Mouse (Mus musculus) kidney, embryonic 14.5 days (tissue): ENCODE results near the gene Glb1. TPM values are rescaled to one million over a fixed set of nuclear protein-coding genes. Genes with fewer than 3 reads are reported as not detected.
A peak's percentile ranks its signal among the peaks of the same experiment; 100 is the strongest.

Source experiments
- ATAC-seq: fragments of 200-750 bp; cut with Nextera tagmentation; 2 replicates; pipeline ENCODE4 v1.8.0; 2017; ENCODE audit warnings: moderate number of reproducible peaks, mild to moderate bottlenecking, moderate TSS enrichment, moderate library complexity; ENCODE audit not compliant: low FRiP score, low TSS enrichment
- H3K27ac ChIP-seq: fragments of 300-500 bp; sonication (generic); 2 replicates; pipeline ENCODE4 v1.5.1; 2014; ENCODE audit warnings: low read depth, mild to moderate bottlenecking, low read length, moderate library complexity, mixed read lengths
- H3K27me3 ChIP-seq: fragments of 300-500 bp; sonication (generic); 2 replicates; pipeline ENCODE4 v1.6.1; 2014; ENCODE audit warnings: mild to moderate bottlenecking, low read length; ENCODE audit not compliant: control insufficient read depth, insufficient read depth
- H3K36me3 ChIP-seq: fragments of 300-500 bp; sonication (generic); 2 replicates; pipeline ENCODE4 v1.6.1; 2014; ENCODE audit warnings: low read length, mixed read lengths; ENCODE audit not compliant: control insufficient read depth, insufficient read depth
- H3K4me1 ChIP-seq: fragments of 300-500 bp; sonication (generic); 2 replicates; pipeline ENCODE4 v1.6.1; 2014; ENCODE audit warnings: low read length, mixed read lengths; ENCODE audit not compliant: control insufficient read depth, insufficient read depth
- H3K4me2 ChIP-seq: fragments of 300-500 bp; sonication (generic); replicated peaks from 2 replicates; pipeline ENCODE4 v1.6.1; 2014; ENCODE audit warnings: low read depth, mild to moderate bottlenecking, low read length
- H3K4me3 ChIP-seq: fragments of 300-500 bp; sonication (generic); 2 replicates; pipeline ENCODE4 v1.5.1; 2014; ENCODE audit warnings: mild to moderate bottlenecking, low read length
- H3K9ac ChIP-seq: fragments of 300-500 bp; sonication (generic); 2 replicates; pipeline ENCODE4 v1.6.1; 2014; ENCODE audit warnings: low read depth, mild to moderate bottlenecking, low read length, moderate library complexity
- H3K9me3 ChIP-seq: fragments of 300-500 bp; sonication (generic); 2 replicates; pipeline ENCODE4 v1.6.1; 2016; ENCODE audit warnings: low read length; ENCODE audit not compliant: control insufficient read depth
- WGBS: fragments of 180-500 bp; shearing (Covaris S2); extraction: QIAGEN DNeasy Blood & Tissue Kit; methylation state at CpG from one replicate; pipeline ENCODE4 v1.1.7; 2014; 5-methylcytosine and 5-hydroxymethylcytosine counted together
- polyA plus RNA-seq: library from polyadenylated mRNA; unstranded; fragments of >200 nt; fragmentation: Nextera tagmentation; extraction: Ambion mirVana; gene quantifications from 2 replicates; pipeline ENCODE4 v1.2.1, GENCODE M21; 2014

Gene Glb1
- polyA plus RNA-seq, 1 experiment from 2014 or later = 49.6 TPM

- no peak overlapping the region for H3K4me2 ChIP-seq
- no peaks in the 10 kb centered on the region for H3K9me3 ChIP-seq
- no peak overlapping the region for H3K4me3 ChIP-seq
- H3K27me3 ChIP-seq = no peaks in the 10 kb centered on the region
- no peaks in the 10 kb centered on the region for H3K4me1 ChIP-seq
- 69% methylated on average over 17 of the region's 17 CpGs for WGBS
- H3K36me3 ChIP-seq = peaks cover 50% of the 10 kb centered on the region; the same call in 1 of the 2 replicates
- peak; percentile 65; the same call in 1 of the 2 replicates for ATAC-seq
- H3K27ac ChIP-seq = no peak overlapping the region
- no peak overlapping the region for H3K9ac ChIP-seq
Observed at GRCm38 (mm10) chr9:114380881-114381733, 19.8 kb upstream of the Glb1 start.

GRCm38 (mm10) chr9:114382936-114383710, 17.8 kb upstream of the Glb1 start:
- no peak for ATAC-seq
- Histone ChIP-seq H3K27me3 (no peaks in the 10 kb centered on the region), H3K9ac (no peak overlapping the region), H3K4me3 (no peak overlapping the region), H3K27ac (no peak overlapping the region), H3K9me3 (no peaks in the 10 kb centered on the region), H3K4me1 (0 out of 2 replicates have a peak, but pooled peaks cover 7% of the 10 kb centered on the region), H3K36me3 (peaks cover 40% of the 10 kb centered on the region; the same call in 1 of the 2 replicates), H3K4me2 (no peak overlapping the region)
- 69% methylated on average over 17 of the region's 17 CpGs for WGBS

GRCm38 (mm10) chr9:114384691-114385090, 16.2 kb upstream of the Glb1 start:
- Histone ChIP-seq H3K4me1 (0 out of 2 replicates have a peak, but pooled peaks cover 7% of the 10 kb centered on the region), H3K27me3 (no peaks in the 10 kb centered on the region), H3K4me3 (no peak overlapping the region), H3K4me2 (no peak overlapping the region), H3K36me3 (peaks cover 29% of the 10 kb centered on the region; the same call in 1 of the 2 replicates), H3K27ac (no peak overlapping the region), H3K9ac (no peak overlapping the region), H3K9me3 (no peaks in the 10 kb centered on the region)
- 92% methylated on average over 24 of the region's 24 CpGs for WGBS
- no peak for ATAC-seq

- no peak overlapping the region for H3K9ac ChIP-seq
- H3K4me3 ChIP-seq = no peak overlapping the region
- no peak for ATAC-seq
- H3K9me3 ChIP-seq = no peaks in the 10 kb centered on the region
- no peak overlapping the region for H3K4me2 ChIP-seq
- WGBS = 98% methylated on average over 10 of the region's 10 CpGs
- H3K4me1 ChIP-seq = 0 out of 2 replicates have a peak, but pooled peaks cover 7% of the 10 kb centered on the region
- peaks cover 24% of the 10 kb centered on the region; the same call in 1 of the 2 replicates for H3K36me3 ChIP-seq
- no peak overlapping the region for H3K27ac ChIP-seq
- H3K27me3 ChIP-seq = no peaks in the 10 kb centered on the region
Observed at GRCm38 (mm10) chr9:114385160-114385559, 15.7 kb upstream of the Glb1 start.

GRCm38 (mm10) chr9:114387086-114387485, 13.8 kb upstream of the Glb1 start:
- Histone ChIP-seq H3K27ac (no peak overlapping the region), H3K4me3 (no peak overlapping the region), H3K27me3 (no peaks in the 10 kb centered on the region), H3K9me3 (no peaks in the 10 kb centered on the region), H3K36me3 (peaks cover 21% of the 10 kb centered on the region; the same call in 1 of the 2 replicates), H3K4me2 (no peak overlapping the region), H3K4me1 (0 out of 2 replicates have a peak, but pooled peaks cover 7% of the 10 kb centered on the region), H3K9ac (no peak overlapping the region)
- ATAC-seq = no peak
- WGBS = 25% methylated on average over 6 of the region's 6 CpGs

GRCm38 (mm10) chr9:114388288-114388687, 12.6 kb upstream of the Glb1 start:
- no peaks in the 10 kb centered on the region for H3K9me3 ChIP-seq
- H3K36me3 ChIP-seq = peaks cover 15% of the 10 kb centered on the region; the same call in 1 of the 2 replicates
- no peak overlapping the region for H3K27ac ChIP-seq
- H3K4me2 ChIP-seq = no peak overlapping the region
- H3K4me1 ChIP-seq = 0 out of 2 replicates have a peak, but pooled peaks cover 7% of the 10 kb centered on the region
- H3K9ac ChIP-seq = no peak overlapping the region
- no peak overlapping the region for H3K4me3 ChIP-seq
- 91% methylated on average over 8 of the region's 8 CpGs for WGBS
- H3K27me3 ChIP-seq = no peaks in the 10 kb centered on the region
- no peak for ATAC-seq

GRCm38 (mm10) chr9:114388701-114389370, 12.0 kb upstream of the Glb1 start:
- Histone ChIP-seq H3K27me3 (no peaks in the 10 kb centered on the region), H3K27ac (no peak overlapping the region), H3K9ac (no peak overlapping the region), H3K4me2 (no peak overlapping the region; the same call in 1 of the 2 replicates), H3K36me3 (peaks cover 14% of the 10 kb centered on the region; the same call in 1 of the 2 replicates), H3K9me3 (no peaks in the 10 kb centered on the region), H3K4me1 (0 out of 2 replicates have a peak, but pooled peaks cover 7% of the 10 kb centered on the region), H3K4me3 (0 out of 2 replicates have a peak overlapping the region, but pooled peaks have one; percentile 55)
- no peak for ATAC-seq
- WGBS = 67% methylated on average over 3 of the region's 3 CpGs

- 77% methylated on average over 8 of the region's 8 CpGs for WGBS
- H3K9me3 ChIP-seq = no peaks in the 10 kb centered on the region
- H3K36me3 ChIP-seq = peaks cover 14% of the 10 kb centered on the region; the same call in 1 of the 2 replicates
- peak; percentile 12 for ATAC-seq
- no peaks in the 10 kb centered on the region for H3K27me3 ChIP-seq
- peak overlapping the region; percentile 65; the same call in 1 of the 2 replicates for H3K27ac ChIP-seq
- peak overlapping the region; percentile 55 for H3K4me3 ChIP-seq
- H3K4me2 ChIP-seq = peak overlapping the region; percentile 89
- H3K9ac ChIP-seq = no peak overlapping the region; the same call in 1 of the 2 replicates
- 0 out of 2 replicates have a peak, but pooled peaks cover 7% of the 10 kb centered on the region for H3K4me1 ChIP-seq
Observed at GRCm38 (mm10) chr9:114389371-114389904, 11.4 kb upstream of the Glb1 start.
